Mouse (Mus musculus) embryonic facial prominence, embryonic 15.5 days (tissue): ENCODE measurements around the gene Tram1l1. TPM values are rescaled to one million over a fixed set of nuclear protein-coding genes. Genes with fewer than 3 reads are reported as not detected.
"Not testable (repeated sequence)": the region's sequence is repeated elsewhere in the genome, so short reads cannot be mapped to it uniquely, and the experiment has no call there.

Source experiments
- ATAC-seq: fragments of 200-750 bp; cut with Nextera tagmentation; 2 replicates; pipeline ENCODE4 v1.8.0; 2017; ENCODE audit warnings: low read depth, moderate TSS enrichment; ENCODE audit not compliant: insufficient number of reproducible peaks, low FRiP score, low TSS enrichment
- H3K27ac ChIP-seq: fragments of 300-500 bp; sonication (generic); replicated peaks from 2 replicates; pipeline ENCODE4 v1.5.1; 2015; ENCODE audit warnings: mild to moderate bottlenecking, inconsistent platforms
- H3K27me3 ChIP-seq: fragments of 300-500 bp; sonication (generic); 2 replicates; pipeline ENCODE4 v1.6.1; 2015; ENCODE audit warnings: inconsistent platforms
- H3K36me3 ChIP-seq: fragments of 300-500 bp; sonication (generic); 2 replicates; pipeline ENCODE4 v1.6.1; 2015; ENCODE audit warnings: mild to moderate bottlenecking, inconsistent platforms
- H3K4me1 ChIP-seq: fragments of 300-500 bp; sonication (generic); 2 replicates; pipeline ENCODE4 v1.6.1; 2015; ENCODE audit warnings: inconsistent platforms
- H3K4me2 ChIP-seq: fragments of 300-500 bp; sonication (generic); replicated peaks from 2 replicates; pipeline ENCODE4 v1.6.1; 2015; ENCODE audit warnings: mild to moderate bottlenecking, inconsistent platforms
- H3K4me3 ChIP-seq: fragments of 300-500 bp; sonication (generic); replicated peaks from 2 replicates; pipeline ENCODE4 v1.5.1; 2015; ENCODE audit warnings: mild to moderate bottlenecking, inconsistent platforms
- H3K9ac ChIP-seq: fragments of 300-500 bp; sonication (generic); 2 replicates; pipeline ENCODE4 v1.6.1; 2015; ENCODE audit warnings: inconsistent platforms
- H3K9me3 ChIP-seq: fragments of 300-500 bp; sonication (generic); replicated peaks from 2 replicates; pipeline ENCODE4 v1.6.1; 2016; ENCODE audit warnings: inconsistent platforms
- WGBS: fragments of 180-500 bp; shearing (Covaris S2); methylation state at CpG from one replicate; pipeline ENCODE4 v1.1.7; 2015; 5-methylcytosine and 5-hydroxymethylcytosine counted together
- polyA plus RNA-seq: library from polyadenylated mRNA; unstranded; fragments of >200 nt; fragmentation: Nextera tagmentation; extraction: Ambion mirVana; gene quantifications from 2 replicates; pipeline ENCODE4 v1.2.1, GENCODE M21; 2015

Gene Tram1l1
- 9.1 and 9.9 TPM in 2 replicates for polyA plus RNA-seq

DNA sequence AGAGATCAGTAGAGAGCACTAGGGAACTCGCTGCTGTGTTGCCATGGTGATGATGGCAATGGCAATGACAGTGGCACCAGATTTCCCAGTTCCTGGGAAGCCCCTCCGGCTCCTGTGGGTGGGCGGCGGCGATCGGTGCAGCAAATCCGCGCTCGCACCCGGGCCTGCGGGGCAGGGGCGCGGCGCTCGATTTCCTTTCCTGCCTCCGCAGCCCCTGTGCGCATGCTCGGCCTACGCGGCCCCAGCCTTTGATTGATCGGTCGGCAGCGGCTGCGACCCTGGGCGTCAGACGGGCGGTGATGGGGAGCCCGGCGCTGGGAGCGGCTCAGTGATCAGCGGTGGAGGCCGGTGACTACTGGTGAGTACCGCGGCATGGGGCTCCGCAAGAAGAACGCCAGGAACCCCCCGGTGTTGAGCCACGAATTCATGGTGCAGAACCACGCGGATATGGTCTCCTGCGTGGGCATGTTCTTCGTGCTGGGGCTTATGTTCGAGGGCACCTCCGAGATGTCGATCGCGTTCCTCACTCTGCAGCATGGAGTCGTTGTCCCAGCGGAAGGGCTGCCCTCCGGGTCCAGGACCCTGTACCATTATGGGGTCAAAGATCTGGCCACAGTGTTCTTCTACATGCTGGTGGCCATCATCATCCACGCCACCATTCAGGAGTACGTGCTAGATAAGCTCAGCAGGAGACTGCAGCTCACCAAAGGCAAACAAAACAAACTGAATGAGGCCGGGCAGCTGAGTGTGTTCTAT, at the start of gene Tram1l1:
Gene Tram1l1 (plus strand): TSS at position 35 of the 756 bp plus-strand sequence.
- 3% methylated on average over 53 of the region's 53 CpGs for WGBS
- H3K27ac ChIP-seq, result no peak within 1 kb of the TSS

DNA sequence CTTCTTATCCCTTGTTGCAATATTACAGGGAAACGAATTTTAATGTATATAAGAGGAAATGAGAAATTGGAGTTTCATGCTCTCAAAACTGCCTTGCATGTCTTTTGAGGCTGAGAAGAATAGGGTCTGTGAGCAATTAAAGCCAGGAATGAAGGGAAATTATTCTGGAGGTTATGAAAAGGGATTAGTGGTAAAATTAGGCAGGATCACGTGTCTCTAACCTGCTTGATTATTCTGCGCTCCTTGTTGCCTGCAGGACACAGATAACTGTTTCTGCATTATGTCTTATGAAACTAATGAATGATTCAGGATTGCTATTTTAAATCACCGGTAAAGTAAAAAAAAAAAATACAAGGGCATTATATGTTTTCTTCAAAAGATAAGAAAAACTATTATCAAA, 49.4 kb upstream of the Tram1l1 start:
- Histone ChIP-seq H3K4me2 (no peak overlapping the region), H3K4me1 (no peaks in the 10 kb centered on the region), H3K4me3 (no peak overlapping the region), H3K36me3 (no peaks in the 10 kb centered on the region), H3K9me3 (no peaks in the 10 kb centered on the region), H3K27me3 (no peaks in the 10 kb centered on the region), H3K9ac (no peak overlapping the region), H3K27ac (no peak overlapping the region)
- no peak for ATAC-seq
- WGBS, result 33% methylated on average over 4 of the region's 4 CpGs

More for the DNA sequence above, at the start of gene Tram1l1:
- Histone ChIP-seq H3K4me3 (peak within 1 kb of the TSS; percentile 63), H3K9ac (peak within 1 kb of the TSS; percentile 33; the same call in 1 of the 2 replicates), H3K9me3 (no peaks in the 10 kb centered on the region), H3K4me2 (peak within 1 kb of the TSS; percentile 53), H3K4me1 (peaks cover 10% of the 10 kb centered on the region; the same call in 1 of the 2 replicates), H3K36me3 (no peaks in the 10 kb centered on the region), H3K27me3 (no peaks in the 10 kb centered on the region)
- ATAC-seq, result peak; percentile 88

DNA sequence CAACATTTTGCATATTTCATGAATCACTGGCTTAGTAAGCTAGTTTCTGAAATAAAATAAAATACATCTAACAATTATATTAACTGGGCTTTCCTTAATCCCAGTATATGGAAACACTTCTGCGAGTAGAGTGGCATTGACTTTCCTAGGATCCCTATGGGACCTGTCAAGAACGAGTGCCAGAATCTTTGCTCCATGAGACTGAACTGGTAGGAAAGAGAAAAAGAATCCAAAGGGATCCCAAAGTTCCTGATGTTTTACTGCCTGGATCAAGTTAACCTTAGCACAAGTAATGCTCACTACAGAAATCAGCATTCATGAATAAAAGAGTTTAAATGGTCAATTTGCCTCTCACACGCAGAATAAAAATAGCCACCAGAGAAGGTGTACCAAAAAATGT, 49.0 kb upstream of the Tram1l1 start:
- H3K9me3 ChIP-seq, result no peaks in the 10 kb centered on the region
- no peak for ATAC-seq
- 51% methylated on average over 3 of the region's 3 CpGs for WGBS

DNA sequence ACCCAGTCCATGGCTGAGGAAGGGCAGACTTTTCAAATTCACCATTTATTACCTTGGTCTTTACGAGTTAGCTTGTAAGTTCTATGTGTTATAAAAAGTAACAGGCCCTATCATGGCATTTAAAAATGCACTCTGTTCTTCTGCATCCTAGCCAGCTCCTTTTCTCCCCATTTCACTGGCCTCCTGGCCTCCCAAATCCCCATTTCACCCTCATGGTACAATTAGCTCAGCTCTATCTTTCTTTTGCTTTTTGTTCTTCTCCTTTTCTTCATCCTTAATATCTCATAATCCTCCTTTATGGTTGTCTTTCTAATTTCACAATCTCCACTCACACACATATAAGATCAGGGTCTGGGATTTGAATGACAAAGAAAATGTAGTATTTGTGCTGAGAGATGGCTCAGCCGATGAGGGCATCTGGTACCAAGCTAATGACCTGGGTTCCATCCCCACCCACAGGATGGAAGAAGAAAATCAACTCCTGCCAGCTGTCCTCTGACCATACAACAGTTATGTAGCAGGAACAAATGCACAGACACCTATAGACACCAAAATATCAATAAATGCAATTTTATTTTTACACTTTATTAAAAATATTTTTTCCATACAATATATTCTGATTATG, 48.1 kb upstream of the Tram1l1 start:
- no peaks in the 10 kb centered on the region for H3K36me3 ChIP-seq
- WGBS, result 67% methylated on average over 2 of the region's 2 CpGs
- H3K4me2 ChIP-seq, result no peak overlapping the region
- H3K9ac ChIP-seq, result no peak overlapping the region
- H3K4me1 ChIP-seq, result no peaks in the 10 kb centered on the region
- ATAC-seq, result no peak
- no peak overlapping the region for H3K4me3 ChIP-seq
- no peaks in the 10 kb centered on the region for H3K9me3 ChIP-seq
- H3K27me3 ChIP-seq, result no peaks in the 10 kb centered on the region
- H3K27ac ChIP-seq, result no peak overlapping the region

More for the DNA sequence above, 49.0 kb upstream of the Tram1l1 start:
- H3K27ac ChIP-seq, result no peak overlapping the region
- H3K4me3 ChIP-seq, result no peak overlapping the region
- no peak overlapping the region for H3K9ac ChIP-seq
- H3K36me3 ChIP-seq, result no peaks in the 10 kb centered on the region
- H3K27me3 ChIP-seq, result no peaks in the 10 kb centered on the region
- H3K4me1 ChIP-seq, result no peaks in the 10 kb centered on the region
- H3K4me2 ChIP-seq, result no peak overlapping the region

DNA sequence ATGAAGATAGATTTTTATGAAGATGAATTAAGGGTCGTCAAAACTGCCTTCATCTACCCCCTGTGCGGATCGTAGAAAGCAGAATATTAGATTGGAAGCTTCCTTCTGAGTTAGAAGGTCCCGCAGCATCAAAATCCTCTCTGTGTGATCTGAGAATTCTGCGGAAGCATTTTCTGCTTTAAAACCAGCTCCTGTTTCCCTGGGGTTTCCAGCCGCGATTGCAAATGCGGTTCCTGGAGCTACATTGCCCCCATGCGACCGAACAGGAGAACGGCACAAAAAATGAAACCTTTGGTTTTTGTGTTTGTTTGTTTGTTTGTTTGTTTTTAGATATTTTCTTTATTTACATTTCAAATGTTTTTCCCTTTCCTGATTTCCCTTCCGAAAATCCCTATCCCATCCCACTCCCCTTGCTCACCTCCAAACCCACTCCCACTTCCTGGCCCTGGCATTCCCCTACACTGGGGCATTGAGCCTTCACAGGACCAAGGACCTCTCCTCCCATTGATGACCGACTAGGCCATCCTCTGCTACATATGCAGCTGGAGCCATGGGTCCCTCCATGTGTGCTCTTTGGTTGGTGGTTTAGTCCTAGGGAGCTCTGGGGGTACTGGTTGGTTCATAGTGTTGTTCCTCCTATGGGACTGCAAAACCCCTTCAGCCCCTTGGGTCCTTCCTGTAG, 45.6 kb upstream of the Tram1l1 start:
- not testable (repeated sequence) for ATAC-seq, H3K36me3 ChIP-seq, H3K27ac ChIP-seq, H3K4me1 ChIP-seq, H3K9ac ChIP-seq, H3K27me3 ChIP-seq, H3K9me3 ChIP-seq
- Histone ChIP-seq H3K4me2 (peak overlapping the region; percentile 31; the same call in 1 of the 2 replicates), H3K4me3 (0 out of 2 replicates have a peak overlapping the region, but pooled peaks have one; percentile 11)
- WGBS, result 9% methylated on average over 13 of the region's 13 CpGs

DNA sequence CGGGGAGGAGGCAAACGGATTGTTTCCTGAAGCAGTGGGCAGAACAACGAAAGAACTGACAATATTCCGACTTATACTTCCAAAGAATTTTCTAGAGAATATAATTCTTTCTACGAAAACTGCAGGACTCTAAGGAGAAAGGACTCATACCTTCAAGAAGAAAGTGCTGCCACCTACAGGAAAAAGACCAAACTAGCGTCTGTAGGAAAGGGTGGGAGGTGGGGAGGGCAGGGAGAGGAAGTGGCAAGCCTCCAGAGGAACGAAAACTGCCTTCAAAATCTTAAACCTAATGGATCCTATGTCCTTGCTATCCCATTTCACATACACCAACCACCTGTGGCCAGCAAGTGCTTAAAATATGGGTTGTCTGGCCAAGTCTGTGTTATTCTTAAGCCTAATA, 31.7 kb upstream of the Tram1l1 start:
- not testable (repeated sequence) for H3K4me2 ChIP-seq, H3K4me1 ChIP-seq, H3K4me3 ChIP-seq, H3K9me3 ChIP-seq, H3K27me3 ChIP-seq, H3K27ac ChIP-seq, H3K36me3 ChIP-seq, ATAC-seq, H3K9ac ChIP-seq
- 35% methylated on average over 7 of the region's 7 CpGs for WGBS

DNA sequence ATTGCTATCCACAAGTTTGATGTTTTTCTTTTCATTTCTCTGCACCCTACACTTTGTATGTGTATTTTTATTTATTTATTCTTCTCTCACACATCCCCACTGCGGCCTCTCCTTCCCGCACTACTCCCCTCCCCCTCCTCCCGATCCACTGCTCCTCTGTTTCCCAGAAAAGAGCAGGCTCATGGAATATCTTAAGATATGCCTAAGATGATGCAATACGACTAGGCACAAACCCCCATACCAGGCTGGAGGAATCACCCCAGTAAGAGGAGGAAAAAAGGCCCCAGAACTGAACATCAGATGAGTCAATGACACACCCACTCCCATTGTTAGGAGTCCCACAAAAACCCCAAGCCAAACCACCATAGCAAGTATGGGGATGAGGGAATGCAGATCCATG, 1.4 kb upstream of the Tram1l1 start:
- Histone ChIP-seq H3K27me3 (no peaks in the 10 kb centered on the region), H3K9me3 (no peaks in the 10 kb centered on the region), H3K4me3 (no peak overlapping the region), H3K27ac (no peak overlapping the region), H3K4me1 (peaks cover 10% of the 10 kb centered on the region; the same call in 1 of the 2 replicates), H3K4me2 (no peak overlapping the region), H3K9ac (no peak overlapping the region), H3K36me3 (no peaks in the 10 kb centered on the region)
- no peak for ATAC-seq
- WGBS, result 66% methylated on average over 4 of the region's 4 CpGs

DNA sequence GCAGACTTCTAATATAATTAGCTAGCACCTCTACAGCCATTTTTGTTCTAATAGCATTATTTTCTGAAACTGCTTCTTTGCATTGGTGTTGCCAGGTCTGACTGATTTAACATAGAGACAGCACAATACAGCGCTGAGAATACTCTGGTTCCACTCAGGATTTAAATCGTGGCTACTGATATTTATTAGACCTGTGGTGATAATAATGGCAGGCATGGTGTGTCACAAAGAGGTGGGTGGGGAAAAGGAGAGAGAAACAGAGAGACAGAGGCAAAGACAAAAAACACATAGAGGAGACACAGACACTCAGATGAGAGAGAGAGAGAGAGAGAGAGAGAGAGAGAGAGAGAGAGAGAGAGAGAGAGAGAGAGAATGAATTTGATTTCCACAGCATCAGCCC, 257 bp upstream of the Tram1l1 start:
- Histone ChIP-seq H3K9ac (peak overlapping the region; percentile 33; the same call in 1 of the 2 replicates), H3K36me3 (no peaks in the 10 kb centered on the region), H3K4me1 (peaks cover 10% of the 10 kb centered on the region; the same call in 1 of the 2 replicates), H3K9me3 (no peaks in the 10 kb centered on the region), H3K27me3 (no peaks in the 10 kb centered on the region), H3K4me2 (peak overlapping the region; percentile 53), H3K27ac (no peak overlapping the region), H3K4me3 (peak overlapping the region; percentile 63)
- WGBS, result 16% methylated on average over 2 of the region's 2 CpGs
- no peak for ATAC-seq

DNA sequence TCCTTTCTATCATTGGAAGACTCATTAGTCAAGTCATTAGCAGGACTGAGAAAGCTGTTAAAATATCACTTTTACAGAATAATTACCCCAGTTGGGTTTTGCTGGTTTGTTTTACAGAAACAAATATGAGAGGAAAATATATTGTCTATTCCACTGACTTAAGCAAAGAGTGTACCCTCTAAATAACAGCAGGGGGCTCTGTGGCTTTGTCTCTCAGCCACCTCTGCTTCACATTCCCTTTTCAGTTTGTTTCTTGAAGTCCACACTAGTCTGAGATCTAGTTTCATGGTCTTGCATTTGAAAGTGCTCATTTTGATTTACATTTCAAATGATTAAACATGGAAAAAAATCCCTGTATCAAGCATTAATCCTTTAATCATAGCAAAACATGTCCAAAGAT, 25.8 kb downstream of the Tram1l1 start:
- ATAC-seq, result no peak

DNA sequence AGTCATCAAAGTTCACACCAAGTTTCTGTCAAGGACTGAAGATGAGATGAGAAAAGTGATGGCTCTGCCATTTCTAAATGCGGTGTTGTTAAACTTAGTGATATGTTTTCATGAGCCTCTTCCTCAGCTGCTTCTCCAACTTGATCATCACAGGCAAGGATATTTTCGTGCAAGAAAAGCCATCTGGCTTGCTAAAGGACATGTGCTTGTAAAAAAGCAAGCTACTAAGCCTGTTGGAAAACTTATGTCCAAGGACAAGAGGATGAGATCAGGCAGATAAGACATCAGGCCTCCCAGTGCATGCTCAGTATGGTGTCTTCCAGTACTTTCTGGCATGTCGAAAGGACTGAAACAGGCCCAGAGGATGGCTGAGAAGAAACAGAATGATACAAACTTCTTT, 36.9 kb downstream of the Tram1l1 start:
- Histone ChIP-seq H3K27me3 (no peaks in the 10 kb centered on the region), H3K27ac (no peak overlapping the region), H3K4me3 (no peak overlapping the region), H3K9ac (no peak overlapping the region), H3K4me2 (no peak overlapping the region), H3K36me3 (no peaks in the 10 kb centered on the region), H3K4me1 (no peaks in the 10 kb centered on the region), H3K9me3 (no peaks in the 10 kb centered on the region)
- 83% methylated on average over 3 of the region's 3 CpGs for WGBS
- ATAC-seq, result no peak

More for the DNA sequence above, 25.8 kb downstream of the Tram1l1 start:
- Histone ChIP-seq H3K4me2 (no peak overlapping the region), H3K36me3 (no peaks in the 10 kb centered on the region), H3K27me3 (no peaks in the 10 kb centered on the region), H3K4me3 (no peak overlapping the region), H3K4me1 (no peaks in the 10 kb centered on the region), H3K27ac (no peak overlapping the region), H3K9ac (no peak overlapping the region), H3K9me3 (no peaks in the 10 kb centered on the region)

DNA sequence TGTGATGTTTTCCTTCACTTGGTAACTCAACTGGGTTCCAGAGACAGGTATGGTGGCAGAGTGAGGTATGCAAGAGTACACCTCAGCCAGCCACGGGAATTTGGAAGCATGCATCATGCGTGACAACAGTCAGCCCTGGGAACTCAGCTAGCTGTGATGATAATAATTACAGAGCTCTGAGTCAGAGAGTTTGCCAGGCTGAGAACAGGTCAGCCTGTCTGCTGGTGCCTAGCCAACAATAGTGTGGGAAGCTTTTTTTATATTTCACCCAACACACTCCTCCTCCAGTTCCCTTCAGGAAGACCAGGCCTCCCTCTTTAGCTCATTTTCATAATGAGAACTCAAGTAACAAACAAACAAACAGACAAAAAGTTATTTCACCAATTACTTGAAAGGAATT, 51.4 kb downstream of the Tram1l1 start:
- ATAC-seq, result no peak
- 75% methylated on average over 2 of the region's 2 CpGs for WGBS
- no peak overlapping the region for H3K4me3 ChIP-seq
- H3K27me3 ChIP-seq, result no peaks in the 10 kb centered on the region
- H3K4me2 ChIP-seq, result no peak overlapping the region
- H3K4me1 ChIP-seq, result no peaks in the 10 kb centered on the region
- H3K36me3 ChIP-seq, result no peaks in the 10 kb centered on the region
- H3K9me3 ChIP-seq, result no peaks in the 10 kb centered on the region
- no peak overlapping the region for H3K9ac ChIP-seq
- H3K27ac ChIP-seq, result no peak overlapping the region
